Mouse (Mus musculus) skeletal muscle tissue, adult 2 months (tissue): ENCODE results near the gene 2700049A03Rik.

ENCODE experiments used
- DNase-seq: peaks from one replicate; pipeline ENCODE4 v3.0.0-alpha.2; 2012; ENCODE audit warnings: low read depth, low spot score

2700049A03Rik gene

GRCm38 (mm10) chr12:71183736-71184135 is 47.1 kb downstream of the 2700049A03Rik start:
- DNase-seq: no peak

GRCm38 (mm10) chr12:71184396-71184795 is 47.7 kb downstream of the 2700049A03Rik start:
- DNase-seq: no peak

- DNase-seq: no peak
Measured at GRCm38 (mm10) chr12:71192705-71193104, 56.1 kb downstream of the 2700049A03Rik start.

GRCm38 (mm10) chr12:71197671-71198070 is 61.0 kb downstream of the 2700049A03Rik start:
- DNase-seq: peak; percentile 15

- DNase-seq: no peak
Measured at GRCm38 (mm10) chr12:71201753-71202152, 65.1 kb downstream of the 2700049A03Rik start.

- DNase-seq: no peak
Measured at GRCm38 (mm10) chr12:71204303-71204702, 67.7 kb downstream of the 2700049A03Rik start.

- peak; percentile 19 for DNase-seq
Measured at GRCm38 (mm10) chr12:71217191-71217590, 80.5 kb downstream of the 2700049A03Rik start.

GRCm38 (mm10) chr12:71217866-71218522 is 81.3 kb downstream of the 2700049A03Rik start:
- DNase-seq: peak; percentile 48

- no peak for DNase-seq
Measured at GRCm38 (mm10) chr12:71222761-71223160, 86.1 kb downstream of the 2700049A03Rik start.

GRCm38 (mm10) chr12:71227769-71228168 is 91.1 kb downstream of the 2700049A03Rik start:
- DNase-seq: no peak

- DNase-seq: no peak
Measured at GRCm38 (mm10) chr12:71228925-71229649, 92.4 kb downstream of the 2700049A03Rik start.

GRCm38 (mm10) chr12:71231561-71231960 is 94.9 kb downstream of the 2700049A03Rik start:
- DNase-seq: no peak

GRCm38 (mm10) chr12:71233426-71233825 is 96.8 kb downstream of the 2700049A03Rik start:
- DNase-seq: no peak

GRCm38 (mm10) chr12:71237074-71237473 is 100.4 kb downstream of the 2700049A03Rik start:
- no peak for DNase-seq

GRCm38 (mm10) chr12:71242791-71243190 is 106.1 kb downstream of the 2700049A03Rik start:
- no peak for DNase-seq

GRCm38 (mm10) chr12:71244766-71245390 is 108.2 kb downstream of the 2700049A03Rik start:
- DNase-seq: no peak

GRCm38 (mm10) chr12:71247191-71247590 is 110.5 kb downstream of the 2700049A03Rik start:
- no peak for DNase-seq

- DNase-seq: no peak
Measured at GRCm38 (mm10) chr12:71249348-71249747, 112.7 kb downstream of the 2700049A03Rik start.

- DNase-seq: no peak
Measured at GRCm38 (mm10) chr12:71252509-71253167, 116.0 kb downstream of the 2700049A03Rik start.

GRCm38 (mm10) chr12:71254779-71255178 is 118.1 kb downstream of the 2700049A03Rik start:
- no peak for DNase-seq

GRCm38 (mm10) chr12:71258196-71258920 is 121.7 kb downstream of the 2700049A03Rik start:
- no peak for DNase-seq
